Mouse (Mus musculus): ENCODE measurements at regions not wholly inside any gene's neighbourhood (a gene's known extent, or its start where the extent isn't known, plus 50 kb on each side); places are given as distances from the start of the nearest gene placed in this dataset.

DNA sequence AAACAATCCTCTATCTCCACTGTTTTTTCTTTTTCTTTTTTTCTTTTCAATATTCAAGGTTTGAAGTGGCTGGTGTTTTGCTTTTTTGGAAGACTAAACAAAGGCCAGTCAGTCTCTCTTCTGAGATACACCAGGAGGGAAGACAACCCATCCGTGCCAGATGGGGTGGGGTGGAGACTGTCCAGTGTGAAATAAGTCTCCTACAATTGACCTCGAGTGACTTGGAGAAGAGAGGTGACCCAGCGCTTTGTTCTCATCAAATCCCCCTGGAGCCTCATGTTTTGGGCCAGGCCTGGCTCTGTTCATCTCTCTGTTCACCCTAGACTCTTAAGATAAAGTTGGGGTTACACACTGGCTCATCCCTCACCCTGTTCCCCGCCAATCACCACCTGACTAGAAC is 169.2 kb upstream of the Tbca start:
- no peak for DNase-seq (ENCODE audit: low spot score in 2 of 2)

GRCm38 (mm10) chr13:94630055-94630454 is 158.7 kb upstream of the Tbca start:
- no peak for DNase-seq (ENCODE audit: low spot score in 2 of 2)

GRCm38 (mm10) chr13:94630685-94631084 is 158.0 kb upstream of the Tbca start:
- no peak for DNase-seq (ENCODE audit: low spot score in 2 of 2)

- no peak for DNase-seq (ENCODE audit: low spot score in 2 of 2)
Observed at GRCm38 (mm10) chr13:94632730-94633129, 156.0 kb upstream of the Tbca start.

DNA sequence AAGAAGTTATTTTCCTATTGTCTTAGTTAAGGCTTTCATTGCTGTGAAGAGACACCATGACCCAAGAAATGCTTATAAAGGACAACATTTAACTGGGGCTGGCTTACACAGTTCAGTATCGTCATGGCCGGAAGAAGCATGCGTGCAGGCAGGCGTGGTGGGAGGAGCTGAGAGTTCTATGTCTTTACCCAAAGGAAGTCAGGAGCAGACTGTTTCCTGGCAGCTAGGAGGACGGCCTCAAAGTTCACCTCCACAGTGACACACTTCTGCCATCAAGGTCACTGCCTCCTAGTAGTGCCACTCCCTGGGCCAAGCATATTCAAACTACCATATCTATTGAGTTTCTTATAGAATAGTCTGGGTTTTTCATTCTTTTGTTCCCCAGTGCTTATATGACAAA is 148.4 kb upstream of the Tbca start:
- DNase-seq (ENCODE audit: low spot score in 2 of 2): no peak

- DNase-seq (ENCODE audit: low spot score in 2 of 2): no peak
Observed at GRCm38 (mm10) chr13:94645241-94646206, 143.2 kb upstream of the Tbca start.

- no peak for DNase-seq (ENCODE audit: low spot score in 2 of 2)
Observed at GRCm38 (mm10) chr13:94646326-94646725, 142.4 kb upstream of the Tbca start.

GRCm38 (mm10) chr13:94646781-94647555 is 141.7 kb upstream of the Tbca start:
- no peak for DNase-seq (ENCODE audit: low spot score in 2 of 2)

- DNase-seq (ENCODE audit: low spot score in 2 of 2): no peak
Observed at GRCm38 (mm10) chr13:94647566-94647965, 141.1 kb upstream of the Tbca start.

DNA sequence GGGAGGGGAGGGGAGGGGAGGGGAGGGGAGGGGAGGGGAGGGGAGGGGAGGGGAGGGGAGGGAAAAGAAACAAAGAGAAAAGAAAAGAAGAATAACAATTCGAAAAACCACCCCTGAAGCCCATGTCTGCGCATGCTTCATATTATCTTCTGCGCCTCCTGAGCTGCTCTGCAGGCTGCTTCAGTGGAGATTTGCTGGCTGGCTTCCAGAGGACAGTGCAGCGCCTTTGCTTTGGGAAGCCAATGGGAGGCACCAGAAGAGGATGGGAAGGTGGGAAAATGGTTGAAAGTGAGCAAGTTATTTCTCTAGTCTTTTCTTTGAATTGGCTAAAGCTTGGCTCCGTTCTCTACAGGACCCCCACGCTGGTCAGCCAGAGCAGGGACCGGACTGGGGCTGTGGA is 137.8 kb upstream of the Tbca start:
- no peak for DNase-seq (ENCODE audit: low spot score in 2 of 2)

- DNase-seq (ENCODE audit: low spot score in 2 of 2): no peak
Observed at GRCm38 (mm10) chr13:94667604-94668003, 121.1 kb upstream of the Tbca start.

- DNase-seq (ENCODE audit: low spot score in 2 of 2): no peak
Observed at GRCm38 (mm10) chr13:94668276-94668675, 120.4 kb upstream of the Tbca start.

GRCm38 (mm10) chr13:94669106-94669683 is 119.5 kb upstream of the Tbca start:
- DNase-seq (ENCODE audit: low spot score in 2 of 2): no peak

DNA sequence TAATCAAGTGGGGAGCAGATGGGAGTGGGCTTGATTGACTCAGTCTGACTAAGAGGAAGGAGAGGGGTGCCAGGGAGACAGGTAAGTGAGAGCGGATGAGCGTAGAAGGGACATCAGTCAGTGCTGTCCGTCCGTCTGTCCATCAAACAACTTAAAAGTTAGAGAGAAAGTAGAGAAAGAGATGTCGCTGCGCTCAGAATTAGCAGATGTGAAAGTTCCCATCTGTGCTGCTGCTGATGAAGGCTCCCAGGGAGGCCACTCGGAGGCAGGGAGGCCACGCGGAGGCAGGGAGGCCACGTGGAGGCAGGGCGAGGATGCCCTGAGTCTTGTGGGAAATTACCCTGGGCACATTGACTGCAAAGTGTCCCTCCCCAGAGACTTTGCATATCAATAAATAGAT is 118.4 kb upstream of the Tbca start:
- no peak for DNase-seq (ENCODE audit: low spot score in 2 of 2)

- no peak for DNase-seq (ENCODE audit: low spot score in 2 of 2)
Observed at GRCm38 (mm10) chr13:94670961-94671360, 117.7 kb upstream of the Tbca start.

DNA sequence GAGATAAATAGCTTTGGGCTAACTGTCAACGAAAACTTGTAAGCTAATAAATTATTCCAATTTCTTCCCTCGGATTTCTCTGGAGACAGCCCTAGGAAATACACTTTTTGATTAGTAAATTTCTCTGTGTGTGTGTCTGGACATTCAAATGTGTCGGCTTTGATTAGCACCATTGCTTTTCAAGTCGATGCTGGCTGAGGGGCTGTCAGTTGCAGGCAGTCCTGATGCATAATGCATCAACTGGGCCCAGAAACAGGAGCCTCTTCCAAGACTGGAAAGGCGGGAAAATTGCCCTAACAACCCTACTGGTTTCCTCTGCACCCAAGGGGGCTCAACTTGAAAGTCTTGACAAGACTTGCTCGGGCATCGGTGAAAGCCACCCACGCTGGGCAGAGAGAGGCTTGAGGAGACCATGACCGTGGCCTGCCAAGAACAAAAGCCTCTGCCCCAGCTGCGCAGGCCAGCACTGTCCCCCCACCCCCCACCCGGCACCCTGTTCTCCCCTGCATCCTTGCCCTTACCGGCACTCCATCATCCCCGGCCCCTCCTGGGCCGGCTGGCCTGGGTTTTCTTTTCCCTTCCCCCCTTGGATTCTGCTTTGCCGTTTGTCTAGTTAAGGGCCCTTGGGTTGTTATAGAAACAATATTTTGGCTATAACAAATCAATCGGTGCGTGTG is 108.1 kb upstream of the Tbca start:
- DNase-seq (ENCODE audit: low spot score in 2 of 2): no peak

DNA sequence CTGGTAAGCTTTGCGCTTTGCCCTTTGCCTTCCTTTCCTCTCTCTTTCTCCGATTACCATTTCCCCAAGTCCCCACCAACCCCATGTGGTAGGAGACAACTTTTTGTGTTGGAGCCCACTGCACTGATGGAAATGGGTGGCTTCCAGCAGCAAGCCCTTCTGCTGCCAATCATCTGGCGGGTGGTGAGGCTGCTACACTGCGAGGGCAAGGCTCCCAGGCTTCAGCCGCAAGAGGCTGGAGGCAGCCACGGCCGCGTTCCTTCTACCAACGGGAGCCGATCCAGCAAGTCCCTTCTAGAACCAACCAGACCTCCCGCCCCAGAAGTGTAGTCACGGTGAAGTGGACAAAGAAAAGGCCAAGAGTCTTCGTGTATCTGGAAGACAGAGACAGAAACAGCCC is 107.1 kb upstream of the Tbca start:
- DNase-seq (ENCODE audit: low spot score in 2 of 2): no peak

- DNase-seq (ENCODE audit: low spot score in 2 of 2): no peak
Observed at GRCm38 (mm10) chr13:94685191-94685590, 103.5 kb upstream of the Tbca start.

DNA sequence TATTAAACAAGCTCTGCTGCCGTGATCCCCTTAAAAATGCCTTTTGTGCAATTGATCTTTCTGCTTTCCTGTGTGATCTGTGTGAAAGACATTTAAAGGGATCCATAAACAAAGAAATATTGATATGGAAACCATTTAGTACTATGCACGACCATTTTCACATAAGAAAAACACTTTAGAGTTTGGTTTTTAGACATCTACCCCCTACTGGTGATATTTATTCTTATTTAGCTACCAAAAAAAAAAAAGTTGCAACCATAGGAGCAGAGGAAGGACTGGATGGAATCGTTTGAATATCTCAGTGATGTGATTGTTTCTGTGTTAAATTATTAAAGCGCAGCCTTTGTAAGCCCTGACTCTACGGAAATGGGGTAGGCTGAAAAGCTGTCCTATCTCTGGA is 101.4 kb upstream of the Tbca start:
- no peak for DNase-seq (ENCODE audit: low spot score in 2 of 2)

DNA sequence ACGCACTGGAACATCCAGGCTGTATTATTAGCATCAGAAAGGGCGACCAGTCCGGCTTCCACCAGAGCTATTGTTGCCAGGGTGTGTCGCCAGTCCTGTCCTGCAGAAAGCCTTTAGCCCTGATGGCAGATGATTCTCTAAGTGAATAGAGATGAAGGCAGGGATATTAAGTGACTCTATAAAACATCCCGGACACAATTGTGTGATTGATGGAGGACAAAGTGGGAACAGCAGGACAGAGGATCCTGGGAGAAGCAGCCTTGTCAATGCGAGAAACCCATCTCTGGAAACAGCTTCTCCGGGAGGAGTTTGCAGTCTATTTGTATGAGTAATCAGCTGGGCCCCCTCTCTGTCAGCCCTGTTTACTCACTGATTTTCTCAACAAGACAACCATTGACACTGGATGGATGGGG is 82.1 kb upstream of the Tbca start:
- no peak for DNase-seq (ENCODE audit: low spot score in 2 of 2)

All from adrenal gland, adult 18-20 months (tissue).